Comparison of ENCODE assay signal across 7 mouse cellular contexts in the genomic region with DNA sequence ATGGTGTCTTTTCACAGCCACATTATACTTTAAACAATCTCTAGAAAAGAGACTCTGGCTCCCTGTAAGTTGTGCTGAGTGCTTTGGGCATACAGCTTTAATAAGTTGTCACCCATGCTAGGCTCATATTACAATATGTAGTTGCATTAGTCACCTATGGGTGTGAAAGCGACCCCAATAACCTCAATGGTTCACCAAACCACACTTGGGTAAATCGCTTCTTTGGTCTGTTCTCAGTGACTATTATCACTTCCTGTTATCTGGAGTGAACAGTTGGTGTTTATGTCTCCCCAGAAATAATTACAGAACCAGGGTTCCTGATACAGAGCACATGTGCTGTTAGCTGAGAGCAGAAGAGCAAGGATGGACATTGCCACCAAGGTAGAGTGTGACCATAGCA. TPM values are rescaled to one million over a fixed set of nuclear protein-coding genes. Genes with fewer than 3 reads are reported as not detected.
DNase-seq lines count a peak whose midpoint lies in the region; ATAC-seq lines count a peak whose summit lies in the region.
"Had no signal": no experiment of that assay in that cellular context is flagged by ENCODE, and none has a peak within 500 bp of the region (broad histone marks: within the 10 kb centered on the region; RNA-seq: fewer than 3 reads in every experiment).

No protein-coding gene starts in this region.

- peak; percentile 49 for ATAC-seq in CD4-positive, CD25-positive, alpha-beta regulatory T cell, adult 4 months
- ATAC-seq in activated CD4-positive, CD25-positive, alpha-beta regulatory T cell, adult 4 months = peak; percentile 57
- peak; percentile 62 for ATAC-seq in granulocyte monocyte progenitor cell, adult 5-6 weeks (replicated peaks; ENCODE audit: poor library complexity, severe bottlenecking)
- ATAC-seq in inflammation-experienced regulatory T-cells, adult 6 months = peak; percentile 56
- peak; percentile 54 for ATAC-seq in megakaryocyte progenitor cell, adult 5-6 weeks (replicated peaks; ENCODE audit: poor library complexity)

- DNase-seq in 416B (ENCODE audit: low read depth) = peak; percentile 86

RNA-seq across cellular contexts. Expression of a gene that starts 5.5 kb away (rescaled TPM):
- polyA plus RNA-seq in CD4-positive, CD25-positive, alpha-beta regulatory T cell, adult 4 months (2017; shearing (Covaris generic)) = 10 to 100 TPM; 17.4 to 22.8 TPM
- polyA plus RNA-seq in activated CD4-positive, CD25-positive, alpha-beta regulatory T cell, adult 4 months (2017; shearing (Covaris generic)) = 10 to 100 TPM; 14.7 to 16.2 TPM
- 6.1 and 9.0 TPM in 2 replicates for total RNA-seq in granulocyte monocyte progenitor cell, adult 5-6 weeks (2014; fragmentation: Nextera tagmentation)
- total RNA-seq in granulocyte monocyte progenitor cell, adult 5-6 weeks (2017) = 4.2 and 5.2 TPM in 2 replicates
- 10 to 100 TPM in 2 of 3 experiments, 1 to 10 TPM in 1; 6.9 to 21.9 (median 16.0) TPM for polyA plus RNA-seq in inflammation-experienced regulatory T-cells, adult 6 months (2017; shearing (Covaris generic))
- total RNA-seq in megakaryocyte progenitor cell, adult 5-6 weeks (2015) = 8.3 and 13.6 TPM in 2 replicates
- total RNA-seq in megakaryocyte progenitor cell, adult 5-6 weeks (2017) = 2.8 and 5.7 TPM in 2 replicates

RNA-seq across cellular contexts. Expression of a gene that starts 15.4 kb away (rescaled TPM):
- 100 to 1,000 TPM; 111 to 143 TPM for polyA plus RNA-seq in CD4-positive, CD25-positive, alpha-beta regulatory T cell, adult 4 months (2017; shearing (Covaris generic))
- 100 to 1,000 TPM in 1 of 2 experiments, 10 to 100 TPM in 1; 96.1 to 107 TPM for polyA plus RNA-seq in activated CD4-positive, CD25-positive, alpha-beta regulatory T cell, adult 4 months (2017; shearing (Covaris generic))
- total RNA-seq in granulocyte monocyte progenitor cell, adult 5-6 weeks (2014; fragmentation: Nextera tagmentation) = 8.3 and 13.3 TPM in 2 replicates
- total RNA-seq in granulocyte monocyte progenitor cell, adult 5-6 weeks (2017) = 20.4 and 22.5 TPM in 2 replicates
- 100 to 1,000 TPM in 2 of 3 experiments, 10 to 100 TPM in 1; 73.7 to 122 (median 117) TPM for polyA plus RNA-seq in inflammation-experienced regulatory T-cells, adult 6 months (2017; shearing (Covaris generic))
- total RNA-seq in megakaryocyte progenitor cell, adult 5-6 weeks (2015) = 28.1 and 31.6 TPM in 2 replicates
- 20.1 and 20.5 TPM in 2 replicates for total RNA-seq in megakaryocyte progenitor cell, adult 5-6 weeks (2017)

RNA-seq across cellular contexts. Expression of a gene that starts 41.7 kb away (rescaled TPM):
- polyA plus RNA-seq in CD4-positive, CD25-positive, alpha-beta regulatory T cell, adult 4 months (2017; shearing (Covaris generic)) = 1 to 10 TPM; 2.6 to 4.3 TPM
- 1 to 10 TPM; 2.1 to 3.3 TPM for polyA plus RNA-seq in activated CD4-positive, CD25-positive, alpha-beta regulatory T cell, adult 4 months (2017; shearing (Covaris generic))
- 1.2 and 2.8 TPM in 2 replicates for total RNA-seq in granulocyte monocyte progenitor cell, adult 5-6 weeks (2014; fragmentation: Nextera tagmentation)
- 0.72 and 1.7 TPM in 2 replicates for total RNA-seq in granulocyte monocyte progenitor cell, adult 5-6 weeks (2017)
- polyA plus RNA-seq in inflammation-experienced regulatory T-cells, adult 6 months (2017; shearing (Covaris generic)) = 1 to 10 TPM; 3.3 to 5.0 (median 4.4) TPM
- total RNA-seq in megakaryocyte progenitor cell, adult 5-6 weeks (2015) = 3.9 and 5.8 TPM in 2 replicates
- total RNA-seq in megakaryocyte progenitor cell, adult 5-6 weeks (2017) = 0.20 and 2.1 TPM in 2 replicates
- polyA plus RNA-seq: forebrain, embryonic 11.5 days had no signal

RNA-seq across cellular contexts. Expression of a gene that starts 44.1 kb away (rescaled TPM):
- 10 to 100 TPM; 29.5 to 51.5 TPM for polyA plus RNA-seq in CD4-positive, CD25-positive, alpha-beta regulatory T cell, adult 4 months (2017; shearing (Covaris generic))
- polyA plus RNA-seq in activated CD4-positive, CD25-positive, alpha-beta regulatory T cell, adult 4 months (2017; shearing (Covaris generic)) = 10 to 100 TPM; 26.1 to 30.4 TPM
- total RNA-seq in granulocyte monocyte progenitor cell, adult 5-6 weeks (2014; fragmentation: Nextera tagmentation) = 34.0 and 35.5 TPM in 2 replicates
- 51.9 and 58.2 TPM in 2 replicates for total RNA-seq in granulocyte monocyte progenitor cell, adult 5-6 weeks (2017)
- polyA plus RNA-seq in inflammation-experienced regulatory T-cells, adult 6 months (2017; shearing (Covaris generic)) = 10 to 100 TPM; 29.9 to 40.2 (median 31.2) TPM
- total RNA-seq in megakaryocyte progenitor cell, adult 5-6 weeks (2015) = 40.3 and 55.4 TPM in 2 replicates
- 47.5 and 74.5 TPM in 2 replicates for total RNA-seq in megakaryocyte progenitor cell, adult 5-6 weeks (2017)

Comparison
In these comparisons a context has a peak if more than half of its experiments do, and no peak if none do; other contexts are left out.
1. Peak in every context shown above with its lines: DNase-seq and ATAC-seq.